Mouse (Mus musculus) cerebellum, adult 2 months (tissue): Measurements from ENCODE around the gene Ccdc187.

Experiments
- CTCF ChIP-seq: fragments of 200-500 bp; IDR thresholded peaks from 2 replicates; pipeline ENCODE4 v1.5.1; 2011; ENCODE audit warnings: low read depth, mild to moderate bottlenecking, control low read depth, low read length, moderate library complexity, borderline replicate concordance; ENCODE audit not compliant: insufficient read depth
- POLR2A ChIP-seq: fragments of 200-500 bp; IDR thresholded peaks from 2 replicates; pipeline ENCODE4 v1.6.1; 2011; ENCODE audit warnings: low read length, control low read depth, borderline replicate concordance; ENCODE audit not compliant: insufficient read depth

DNA sequence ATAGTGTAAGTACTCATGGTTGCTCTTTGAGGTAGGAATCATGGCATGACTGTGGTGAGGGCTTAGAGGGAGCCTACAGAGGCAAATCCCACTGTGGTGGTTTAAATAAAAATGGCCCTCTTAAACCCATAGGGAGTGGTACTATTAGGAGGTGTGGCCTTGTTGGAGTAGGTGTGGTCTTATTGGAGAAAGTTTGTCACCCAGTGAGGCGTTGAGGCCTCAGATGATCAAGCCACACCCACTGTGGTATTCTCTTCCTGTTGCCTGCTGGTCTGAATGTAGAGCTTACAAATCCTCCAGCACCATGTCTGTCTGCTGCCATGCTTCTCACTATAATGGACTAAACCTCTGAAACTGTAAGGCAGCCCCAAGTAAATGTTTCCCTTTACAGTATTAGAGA is 10.4 kb upstream of the Ccdc187 start:
- TF ChIP-seq POLR2A = no peak
- no peak for TF ChIP-seq CTCF
